9 mouse cellular contexts compared by ENCODE assay signal in the genomic region with DNA sequence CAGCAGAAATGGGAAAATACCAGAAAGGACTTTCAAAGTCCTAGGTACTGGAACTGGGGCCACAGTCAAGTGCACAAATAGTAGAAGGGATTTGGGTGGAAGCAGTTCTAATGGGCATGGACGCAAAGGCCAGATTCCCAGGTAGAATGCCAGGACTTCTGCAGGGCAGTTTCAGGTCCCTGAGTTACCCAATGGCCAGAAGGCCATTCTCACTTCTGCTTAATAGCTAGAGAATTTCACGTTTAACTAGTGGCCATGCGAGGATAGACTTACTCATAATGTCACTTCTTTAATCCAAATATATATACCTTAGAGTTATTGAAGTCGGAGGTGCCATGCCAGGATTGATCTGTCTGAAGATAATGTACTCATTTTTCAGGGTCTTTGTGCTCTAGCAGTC. TPM values are rescaled to one million over a fixed set of nuclear protein-coding genes. Genes with fewer than 3 reads are reported as not detected.
"Had no signal": no experiment of that assay in that cellular context is flagged by ENCODE, and none has a peak within 500 bp of the region (broad histone marks: within the 10 kb centered on the region; RNA-seq: fewer than 3 reads in every experiment).

No protein-coding gene starts in this region.

RNA-seq across cellular contexts. Expression of a gene that starts 38.0 kb away (rescaled TPM):
- total RNA-seq: common myeloid progenitor, adult 5-6 weeks; forebrain, postnatal 0 days; gastrocnemius, adult 18-20 months; gastrocnemius, adult 2 months; gastrocnemius, adult 8-10 months; gastrocnemius, postnatal 10 days; gastrocnemius, postnatal 14 days; gastrocnemius, postnatal 25 days; gastrocnemius, postnatal 36 days had no signal

RNA-seq across cellular contexts. Expression of a gene that starts 38.1 kb away (rescaled TPM):
- total RNA-seq: gastrocnemius, adult 18-20 months; gastrocnemius, adult 2 months; gastrocnemius, adult 8-10 months; gastrocnemius, postnatal 14 days; gastrocnemius, postnatal 25 days; gastrocnemius, postnatal 36 days had no signal
